Mouse (Mus musculus) adipose tissue, adult 10 weeks (tissue): ENCODE measurements around the gene Pfkm. TPM values are rescaled to one million over a fixed set of nuclear protein-coding genes. Genes with fewer than 3 reads are reported as not detected.

Experiments used
- polyA plus RNA-seq: library from polyadenylated mRNA; stranded (reverse); fragments of 350-450 nt; fragmentation: Illumina TruSeq; extraction: RNeasy Lipid Tissue Mini Kit (QIAGEN cat#74804); gene quantifications from one replicate; pipeline ENCODE4 v1.2.3, GENCODE M21; 2014; ENCODE audit warnings: low read depth, low replicate concordance

Gene Pfkm
- polyA plus RNA-seq: 21.6 TPM

GRCm38 (mm10) chr15:98092372-98093120 is at the start of gene Pfkm:
Gene Pfkm, plus strand, starts transcription at chr15:98092589.

GRCm38 (mm10) chr15:98093121-98094011 is 977 bp downstream of the Pfkm start, which contains the start of gene Senp1:
Gene Senp1, minus strand, starts transcription at chr15:98093744.

GRCm38 (mm10) chr15:98165525-98165924 is 73.1 kb downstream of the Pfkm start, which contains the start of gene Asb8:
Gene Asb8, minus strand, starts transcription at chr15:98165625.

GRCm38 (mm10) chr15:98166963-98167644 is 74.7 kb downstream of the Pfkm start, which contains the start of gene Ccdc184:
Gene Ccdc184, plus strand, starts transcription at chr15:98167158.

Other genes with a start within 250 kb of the Pfkm start
- gene Hdac7, start 248.1 kb upstream of the Pfkm start, polyA plus RNA-seq: 60.9 TPM
- gene Vdr, start 182.0 kb upstream of the Pfkm start, polyA plus RNA-seq: 1.8 TPM
- 65.7 TPM for gene Tmem106c, start 128.4 kb upstream of the Pfkm start, polyA plus RNA-seq
- gene Col2a1, start 87.9 kb upstream of the Pfkm start, polyA plus RNA-seq: 0.51 TPM
- gene Senp1, start 1.2 kb downstream of the Pfkm start, polyA plus RNA-seq: 17.6 TPM
- gene Asb8, start 73.0 kb downstream of the Pfkm start, polyA plus RNA-seq: 23.7 TPM
- 0.57 TPM for gene Ccdc184, start 74.6 kb downstream of the Pfkm start, polyA plus RNA-seq
- not detected for gene Olfr288, start 103.0 kb downstream of the Pfkm start, polyA plus RNA-seq
- gene Gm44579, start 128.4 kb downstream of the Pfkm start, polyA plus RNA-seq: not detected
- gene Olfr287, start 128.5 kb downstream of the Pfkm start, polyA plus RNA-seq: not detected
- gene Olfr286, start 141.9 kb downstream of the Pfkm start, polyA plus RNA-seq: not detected
- 15.9 TPM for gene H1fnt, start 164.7 kb downstream of the Pfkm start, polyA plus RNA-seq
- 3.6 TPM for gene Zfp641, start 203.6 kb downstream of the Pfkm start, polyA plus RNA-seq
- not detected for gene Olfr285, start 224.8 kb downstream of the Pfkm start, polyA plus RNA-seq
- gene Olfr284, start 248.4 kb downstream of the Pfkm start, polyA plus RNA-seq: not detected